Mouse (Mus musculus): ENCODE measurements around the gene Spock1. TPM values are rescaled to one million over a fixed set of nuclear protein-coding genes. Genes with fewer than 3 reads are reported as not detected.

Gene Spock1
- polyA plus RNA-seq, 1 experiment from 2014 or later: 45.1 TPM

Other genes starting within 250 kb of the Spock1 start
- 8.9 and 9.6 TPM in 2 replicates for gene Klhl3, start 205.3 kb upstream of the Spock1 start, polyA plus RNA-seq (2015; fragmentation: Nextera tagmentation; extraction: Ambion mirVana)
- gene Hnrnpa0, start 220.2 kb upstream of the Spock1 start, polyA plus RNA-seq (2015; fragmentation: Nextera tagmentation; extraction: Ambion mirVana): 65.8 and 76.4 TPM in 2 replicates
- 70.3 and 77.4 TPM in 2 replicates for gene Idnk, start 249.3 kb upstream of the Spock1 start, polyA plus RNA-seq (2015; fragmentation: Nextera tagmentation; extraction: Ambion mirVana)

All from midbrain, embryonic 13.5 days (tissue).